Mouse (Mus musculus): ENCODE measurements around the gene Arap2. TPM values are rescaled to one million over a fixed set of nuclear protein-coding genes. Genes with fewer than 3 reads are reported as not detected.

The Arap2 gene
- 116 to 147 TPM (median 133 TPM) in 4 replicates for total RNA-seq (2023; ENCODE audit: inconsistent age)

DNA sequence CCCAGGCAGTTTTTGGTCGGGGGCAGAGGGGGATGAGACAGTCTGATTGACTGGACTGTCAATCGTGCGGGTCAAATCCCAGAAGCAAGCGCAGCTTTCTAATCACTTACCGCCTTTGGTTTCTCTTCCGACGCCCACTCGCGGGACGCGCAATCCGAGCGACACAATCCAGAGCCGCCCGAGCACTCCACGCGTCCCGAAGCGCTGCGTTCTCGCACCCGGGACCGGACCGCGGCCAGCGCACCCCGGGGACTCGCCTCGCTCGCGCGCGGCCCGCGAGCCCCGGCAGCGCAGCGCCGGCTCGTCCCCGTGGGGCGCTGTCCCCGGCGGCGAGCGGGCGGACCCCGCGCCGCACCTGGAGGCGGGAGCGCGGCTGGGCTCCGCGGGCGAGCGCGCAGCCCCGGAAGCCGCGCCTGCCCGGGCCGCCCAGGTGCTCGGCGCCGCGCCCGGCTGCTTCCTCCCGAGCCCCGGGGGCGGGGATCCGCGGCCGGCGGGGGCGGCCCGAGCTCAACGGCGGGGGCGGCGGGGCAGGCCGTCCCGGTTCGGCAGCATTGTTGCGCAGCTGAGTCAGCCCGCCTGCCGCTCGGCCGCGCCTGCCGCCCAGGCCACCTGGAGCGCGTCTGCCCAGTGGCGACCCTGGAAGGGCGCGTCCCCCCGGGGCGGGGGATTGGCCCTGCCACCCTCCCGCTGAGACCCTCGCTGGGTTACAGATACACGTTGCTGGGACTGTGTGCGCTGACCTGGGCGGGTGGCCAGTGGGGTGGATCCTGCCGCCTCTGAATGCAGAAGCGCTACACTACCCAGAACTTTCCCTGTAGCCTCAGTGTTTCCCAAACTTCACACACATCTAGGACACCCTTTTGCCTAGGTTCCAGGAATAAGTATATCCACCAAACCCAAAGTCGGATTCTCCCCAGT lies at the start of gene Arap2:
Gene Arap2, minus strand, starts transcription at position 376 of the 918 bp plus-strand sequence.

DNA sequence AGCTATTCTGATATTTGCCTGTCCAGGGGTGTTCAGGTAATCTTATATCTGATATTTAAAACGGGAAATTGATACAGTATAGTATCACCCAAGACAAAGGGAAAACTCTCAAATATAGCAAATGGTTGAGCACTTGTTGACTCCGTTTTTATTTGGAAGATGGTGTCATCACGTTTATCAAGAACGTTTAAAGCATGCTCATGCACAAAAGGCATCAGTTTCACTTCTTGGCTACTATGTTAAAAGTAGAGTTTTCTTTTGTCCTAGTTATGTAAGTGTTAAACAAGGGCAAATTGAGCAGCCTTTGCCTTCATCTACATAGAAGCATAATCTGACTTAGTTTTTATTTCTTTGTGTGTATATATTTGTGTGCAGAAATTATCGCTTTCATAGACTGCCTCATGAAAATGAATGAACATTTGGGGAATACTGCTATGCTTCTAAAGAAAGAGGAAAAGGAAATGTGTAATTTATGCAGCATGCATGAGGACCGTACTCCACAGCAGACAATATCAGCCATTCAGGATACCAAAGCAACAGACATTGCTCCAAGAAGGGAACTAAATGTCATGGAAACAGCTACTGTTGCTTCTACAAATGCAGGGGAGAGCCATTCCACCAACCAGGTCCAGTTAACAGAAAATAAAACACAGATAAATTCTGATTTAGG lies 47.6 kb upstream of the Arap2 start, which contains the start of gene Dthd1:
Gene Dthd1, plus strand, starts transcription at position 422 of the 670 bp plus-strand sequence.

Other genes with a start within 250 kb of the Arap2 start
- gene Dthd1, start 47.7 kb upstream of the Arap2 start, total RNA-seq (2023; ENCODE audit: inconsistent age), result not detected in 4 replicates